Mouse (Mus musculus): ENCODE data around the gene Mr1.

GRCm38 (mm10) chr1:155082158-155082964 is 64.3 kb downstream of the Mr1 start:
- no peak for TF ChIP-seq CTCF (IDR thresholded peaks at IDR 0.05; ENCODE audit: extremely low read depth, insufficient read depth, low read length)
- TF ChIP-seq POLR2A (IDR thresholded peaks at IDR 0.05; ENCODE audit: extremely low read depth, insufficient read depth, low read length): no peak

Measured in cortical plate, adult 2 months (tissue).